Mouse (Mus musculus) hematopoietic stem cell, adult 5-6 weeks (primary cell): Measurements from ENCODE around the gene Arhgap22. TPM values are rescaled to one million over a fixed set of nuclear protein-coding genes. Genes with fewer than 3 reads are reported as not detected.

Source experiments
- ATAC-seq, 2 experiments: fragments of 125-278 bp in 1 of 2; replicated peaks in 1 of 2; 2 replicates each; pipeline ENCODE4 v1.8.0; 2016 to 2017; ENCODE audit warnings: inconsistent platforms in 2 of 2, mild to moderate bottlenecking in 2 of 2, moderate number of reproducible peaks in 2 of 2, low read depth in 1 of 2, moderate TSS enrichment in 1 of 2; ENCODE audit not compliant: low FRiP score in 2 of 2, poor library complexity in 2 of 2, severe bottlenecking in 2 of 2, insufficient read depth in 1 of 2, low TSS enrichment in 1 of 2
- total RNA-seq: library from RNA; stranded (forward); fragments of 172-1452, 232-1000 nt; gene quantifications from 2 replicates; pipeline ENCODE4 v1.2.3, GENCODE M21; 2017

Gene Arhgap22
- total RNA-seq = 0.50 TPM in 1 of 2 replicates, not detected in the other

GRCm38 (mm10) chr14:33213823-33214766, at the start of gene Arhgap22:
Gene Arhgap22 (plus strand): TSS chr14:33214026.
- peak; percentile 78 to 82 for ATAC-seq

GRCm38 (mm10) chr14:33168750-33169149, 45.1 kb upstream of the Arhgap22 start:
- ATAC-seq = peak; percentile 5 to 50; a peak in 2 of 4 replicates

- peak; percentile 64 to 70 for ATAC-seq
These were observed 41.9 kb upstream of the Arhgap22 start for GRCm38 (mm10) chr14:33171942-33172341.

DNA sequence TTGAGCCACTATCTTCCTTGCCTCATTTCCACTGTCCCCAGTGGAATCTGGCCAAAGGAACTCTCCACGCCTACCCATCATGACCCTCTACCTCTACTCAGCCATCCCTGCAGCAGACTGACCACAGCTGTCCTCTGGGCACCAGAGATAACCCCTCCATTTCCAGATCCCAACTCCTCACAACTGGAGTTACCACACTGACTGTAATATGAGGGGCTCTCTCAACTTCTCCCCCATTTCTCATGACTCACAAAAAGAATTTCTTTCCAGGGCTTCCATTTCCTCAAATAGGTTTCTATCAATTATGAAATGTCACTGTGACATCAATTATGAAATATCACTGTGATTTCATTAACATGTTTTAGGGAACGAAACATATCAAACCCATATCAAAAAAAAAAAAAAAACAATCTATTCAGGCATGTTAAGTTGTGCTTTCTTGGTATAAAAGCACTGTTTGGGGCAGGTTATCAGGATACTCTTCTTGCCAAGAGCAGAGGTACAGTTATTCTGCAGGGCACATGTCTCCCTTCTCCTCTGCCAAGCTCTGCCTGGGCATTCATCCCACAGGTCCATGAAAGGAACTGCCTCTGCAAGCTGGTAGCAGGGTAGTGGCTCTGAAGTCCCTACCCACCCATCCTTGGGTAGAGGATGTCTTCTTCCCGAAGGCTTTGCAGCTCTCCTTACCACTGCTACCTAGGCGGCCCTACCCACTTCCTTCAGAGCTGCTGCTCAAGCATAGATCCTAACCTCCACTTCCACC, 38.6 kb upstream of the Arhgap22 start:
- no peak for ATAC-seq

- ATAC-seq = no peak
These were observed 33.7 kb upstream of the Arhgap22 start for GRCm38 (mm10) chr14:33180102-33180501.

- peak; percentile 96 to 97 for ATAC-seq
These were observed 28.6 kb upstream of the Arhgap22 start, which contains the start of gene Wdfy4 for GRCm38 (mm10) chr14:33185068-33185800. Gene Wdfy4 (minus strand): TSS chr14:33185508.

- ATAC-seq = no peak
These were observed 26.6 kb upstream of the Arhgap22 start for GRCm38 (mm10) chr14:33187201-33187600.

- ATAC-seq = no peak
These were observed 24.6 kb upstream of the Arhgap22 start for GRCm38 (mm10) chr14:33189230-33189629.

DNA sequence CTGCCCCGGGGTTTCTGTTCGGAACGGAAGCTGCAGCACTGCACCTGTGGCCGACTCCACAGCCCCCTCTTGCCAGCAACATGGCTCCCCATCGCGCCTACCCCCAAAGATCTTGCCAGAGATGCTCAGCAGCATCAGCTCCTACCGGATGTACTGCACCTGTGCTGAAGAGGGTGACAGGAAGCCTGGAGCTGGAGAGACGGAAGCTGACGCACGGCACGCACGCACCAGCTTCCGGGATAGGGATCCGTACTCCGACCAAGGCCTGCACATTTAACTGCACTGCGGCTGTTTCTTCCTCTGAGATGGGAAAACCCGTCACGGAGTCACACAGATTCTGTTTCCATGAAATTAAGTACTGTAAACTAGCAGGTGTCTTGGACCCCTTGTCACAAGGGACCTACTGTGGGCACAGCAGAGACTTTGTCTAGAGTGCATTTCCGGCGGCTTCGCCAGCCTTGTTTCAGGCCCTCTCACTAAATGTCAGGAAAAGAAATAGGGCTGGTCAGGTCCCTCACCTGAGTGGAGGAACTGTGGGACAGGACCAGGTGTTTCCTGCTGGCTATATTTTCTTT, 23.9 kb upstream of the Arhgap22 start:
- no peak for ATAC-seq

DNA sequence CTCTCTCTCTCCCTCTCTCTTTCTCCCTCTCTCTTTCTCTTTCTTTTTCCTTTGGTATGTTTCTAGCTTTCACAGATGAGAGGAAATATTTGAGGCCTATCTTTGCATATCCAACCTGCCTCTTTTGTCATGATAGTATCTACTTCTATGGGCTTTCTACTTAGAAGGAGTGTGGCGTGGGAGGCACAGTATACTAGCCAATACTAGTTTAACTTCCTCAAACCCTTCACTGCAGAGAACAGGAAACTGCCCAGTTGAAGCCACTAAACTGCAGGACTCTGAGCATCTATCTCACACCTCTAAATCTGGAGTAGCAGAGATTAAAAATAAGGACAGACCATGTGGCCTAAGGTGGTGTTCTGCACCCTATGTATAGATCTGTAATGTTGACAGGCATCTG, 23.2 kb upstream of the Arhgap22 start:
- no peak for ATAC-seq

GRCm38 (mm10) chr14:33193762-33194161, 20.1 kb upstream of the Arhgap22 start:
- ATAC-seq = peak; percentile 89 to 92

GRCm38 (mm10) chr14:33194241-33194640, 19.6 kb upstream of the Arhgap22 start:
- peak; percentile 38 to 57 for ATAC-seq

DNA sequence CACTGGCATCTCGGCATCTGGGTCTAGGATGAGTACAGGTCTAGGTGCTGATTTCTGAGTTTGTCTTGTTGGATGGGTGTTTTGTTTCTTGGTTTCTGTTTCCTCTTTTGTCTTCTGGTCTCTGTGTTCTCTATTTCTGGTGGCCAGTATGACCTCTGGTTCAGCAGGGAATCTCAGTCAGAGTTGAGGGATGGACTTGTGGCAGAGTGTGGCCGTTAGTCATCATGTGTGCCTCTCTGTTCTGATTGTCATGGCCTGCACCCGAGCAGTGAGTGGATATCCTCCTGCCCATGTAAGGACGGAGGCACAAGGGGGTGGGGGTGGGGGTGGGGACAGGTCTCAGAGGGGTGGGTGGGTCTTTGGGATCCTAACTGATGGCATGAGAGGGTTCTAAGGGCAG, 11.7 kb upstream of the Arhgap22 start:
- ATAC-seq = no peak

GRCm38 (mm10) chr14:33202885-33203284, 10.9 kb upstream of the Arhgap22 start:
- peak; percentile 30 to 61; a peak in 3 of 4 replicates for ATAC-seq

- no peak for ATAC-seq
These were observed 10.0 kb upstream of the Arhgap22 start for GRCm38 (mm10) chr14:33203777-33204176.

GRCm38 (mm10) chr14:33205280-33205965, 8.4 kb upstream of the Arhgap22 start:
- ATAC-seq = no peak

DNA sequence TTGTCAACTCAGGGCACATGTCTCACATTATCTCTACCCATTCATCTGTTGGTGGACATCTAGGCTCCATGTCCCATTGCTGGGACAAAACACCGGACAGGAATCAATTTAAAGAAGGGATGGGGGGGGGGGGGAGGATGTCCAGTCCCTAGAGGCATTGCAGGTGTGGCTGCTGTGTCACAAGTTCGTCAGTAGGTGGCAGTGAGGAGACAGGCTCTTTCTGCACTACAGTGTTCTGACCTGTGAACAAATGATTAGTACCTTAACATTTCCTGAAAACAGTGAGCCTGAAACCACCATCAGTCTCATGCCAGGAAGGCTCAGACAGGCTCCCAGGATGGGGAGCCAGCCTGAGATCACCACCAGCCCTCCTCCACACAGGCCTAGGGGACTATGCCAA, 6.8 kb upstream of the Arhgap22 start:
- ATAC-seq = peak in 1 of 2 experiments; percentile 49; a peak in 1 of 4 replicates
